Mouse (Mus musculus): ENCODE measurements at regions not wholly inside any gene's neighbourhood (a gene's known extent, or its start where the extent isn't known, plus 50 kb on each side); places are given as distances from the start of the nearest gene placed in this dataset.

GRCm38 (mm10) chr11:56957824-56958223, 53.4 kb upstream of the Gria1 start:
- Histone ChIP-seq H3K4me2 (ENCODE audit: low read length) (no peak overlapping the region), H3K9me3 (replicated peaks; ENCODE audit: control insufficient read depth, low read length) (no peaks in the 10 kb centered on the region), H3K27me3 (replicated peaks; ENCODE audit: control insufficient read depth, insufficient read depth, low read length) (no peaks in the 10 kb centered on the region), H3K4me3 (ENCODE audit: low read depth, low read length) (no peak overlapping the region), H3K4me1 (ENCODE audit: control insufficient read depth, insufficient read depth, low read length) (no peaks in the 10 kb centered on the region), H3K27ac (ENCODE audit: low read depth, low read length) (peak overlapping the region; percentile 39; the same call in 1 of the 2 replicates), H3K9ac (ENCODE audit: low read length) (no peak overlapping the region), H3K36me3 (ENCODE audit: control insufficient read depth, insufficient read depth, low read length) (no peaks in the 10 kb centered on the region)
- DNase-seq (ENCODE audit: low spot score) (peak; percentile 15), ATAC-seq (no peak)
- WGBS: 92% methylated on average over 2 of the region's 2 CpGs

All from forebrain, embryonic 14.5 days (tissue).